Mouse (Mus musculus) T-helper 2 cell (primary cell): Measurements from ENCODE around the gene Lamtor5.

Experiments
- in situ Hi-C: fragments of 300-600 bp; cut with MboI, MseI; formaldehyde crosslinking; loops from one replicate; pipeline ENCODE4 v1.15.1; 2025; ENCODE audit warnings: high pct_unique_total_duplicates

Gene Lamtor5

DNA sequence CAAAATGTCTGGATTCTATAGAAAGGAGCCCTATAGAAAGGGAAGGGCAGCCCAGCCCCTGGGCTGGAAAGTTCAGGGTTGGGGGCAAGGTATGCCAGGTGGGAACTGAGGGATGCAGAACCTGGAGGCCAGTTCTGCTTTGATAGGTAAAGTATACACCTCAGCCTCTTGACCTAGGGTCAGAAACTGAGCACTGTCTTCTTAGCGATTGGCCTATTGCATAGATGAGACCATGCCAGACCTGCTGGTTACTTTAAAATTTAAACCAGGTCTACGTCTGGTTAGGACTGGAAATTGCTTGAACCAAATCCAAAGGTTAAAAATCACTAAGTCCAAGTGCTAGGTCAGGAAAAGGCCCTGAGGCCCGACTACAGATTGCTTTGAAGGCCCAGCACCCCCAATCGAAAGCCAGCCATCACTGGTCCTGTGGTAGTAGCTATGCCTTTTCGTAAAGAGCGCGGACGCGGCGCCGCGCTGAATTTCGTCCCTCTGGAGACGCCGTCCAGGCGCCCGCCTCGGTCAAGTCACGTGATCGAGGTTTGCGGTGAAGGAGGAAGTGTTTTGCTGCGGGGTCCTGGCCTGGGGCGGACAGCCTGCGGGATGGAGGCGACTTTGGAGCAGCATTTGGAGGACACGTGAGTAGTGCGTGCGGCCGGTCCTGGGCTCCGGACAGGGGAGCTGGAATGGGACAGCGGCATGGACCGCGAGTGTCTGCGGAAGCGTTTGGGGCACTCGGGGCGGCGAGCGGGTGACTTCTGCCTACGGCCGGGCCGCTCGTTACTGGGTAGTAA lies at the start of gene Lamtor5:
TSS of gene Lamtor5 (plus strand) at position 380 of the 791 bp plus-strand sequence.
- in situ Hi-C loops: no loop called here

DNA sequence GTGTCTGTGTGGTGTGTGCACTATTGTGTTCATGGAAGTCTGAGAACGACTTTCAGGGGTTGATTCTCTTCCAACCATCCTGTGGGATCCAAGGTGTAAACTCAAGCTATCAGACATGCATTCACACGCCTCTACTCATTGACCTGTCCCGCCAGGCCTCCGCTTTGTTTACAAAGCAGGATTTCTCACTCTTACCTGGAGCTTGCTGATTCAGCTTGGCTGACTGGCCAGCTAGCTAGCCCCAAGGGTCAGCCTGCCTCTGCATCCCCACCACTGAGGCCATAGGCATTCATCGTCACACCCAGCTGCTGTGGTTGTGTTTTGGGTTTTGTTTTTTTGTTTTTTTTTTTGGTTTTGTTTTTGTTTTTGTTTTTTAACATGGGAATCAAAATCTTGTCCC lies 49.4 kb upstream of the Lamtor5 start:
- in situ Hi-C loops: loop anchor here (25.0 kb wide), 1 partner anchor 658 kb away; the partner anchor contains the start of genes Eps8l3 and Gstm5

DNA sequence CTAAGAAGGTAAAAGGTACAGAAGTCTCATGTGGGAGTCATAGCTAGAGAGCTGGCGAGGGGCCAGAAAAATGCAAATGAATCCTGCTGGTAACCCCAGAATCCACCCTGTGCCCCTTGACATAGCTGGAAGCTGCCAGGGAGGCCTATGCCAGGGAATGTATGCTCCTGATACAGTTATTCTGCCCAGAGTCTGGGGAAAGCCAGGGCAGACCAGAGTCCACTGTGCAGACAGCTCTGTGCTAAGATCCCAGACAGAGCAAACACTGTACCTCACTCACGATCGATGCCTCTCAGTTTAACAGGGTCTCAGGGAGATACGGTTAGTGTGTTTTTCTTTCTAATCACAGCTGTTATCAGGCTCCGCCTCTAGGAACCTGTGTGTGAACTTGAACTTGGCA lies 48.8 kb upstream of the Lamtor5 start:
- in situ Hi-C loops: loop anchor here (5.0 to 25.0 kb wide), 2 partner anchors 242 to 657 kb away; partner anchors contain the start of genes Eps8l3 and Gstm5

DNA sequence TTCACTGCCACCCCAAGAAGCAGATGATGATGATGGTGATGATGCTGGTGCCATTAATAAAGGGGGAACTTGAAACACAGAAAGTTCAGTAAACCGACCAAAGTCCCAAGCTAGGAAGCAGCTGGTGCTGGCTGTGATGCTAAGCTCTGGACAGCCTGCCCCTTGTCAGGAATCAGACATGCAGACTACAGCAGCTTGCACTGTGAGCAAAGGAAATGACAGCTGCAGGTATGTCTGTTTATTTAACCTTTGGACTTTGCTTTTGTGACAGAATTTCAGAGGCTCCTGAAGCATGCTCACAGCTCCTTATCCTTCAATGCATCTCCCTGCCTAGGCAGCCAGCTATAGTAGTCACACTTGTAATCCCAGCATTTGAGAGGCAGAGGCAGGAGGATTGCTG lies 48.1 kb upstream of the Lamtor5 start, which contains the start of gene A630076J17Rik:
TSS of gene A630076J17Rik (plus strand) at position 88 of the 400 bp plus-strand sequence.
- in situ Hi-C loops: loop anchor here (5.0 to 25.0 kb wide), 2 partner anchors 242 to 657 kb away; partner anchors contain the start of genes Eps8l3 and Gstm5

DNA sequence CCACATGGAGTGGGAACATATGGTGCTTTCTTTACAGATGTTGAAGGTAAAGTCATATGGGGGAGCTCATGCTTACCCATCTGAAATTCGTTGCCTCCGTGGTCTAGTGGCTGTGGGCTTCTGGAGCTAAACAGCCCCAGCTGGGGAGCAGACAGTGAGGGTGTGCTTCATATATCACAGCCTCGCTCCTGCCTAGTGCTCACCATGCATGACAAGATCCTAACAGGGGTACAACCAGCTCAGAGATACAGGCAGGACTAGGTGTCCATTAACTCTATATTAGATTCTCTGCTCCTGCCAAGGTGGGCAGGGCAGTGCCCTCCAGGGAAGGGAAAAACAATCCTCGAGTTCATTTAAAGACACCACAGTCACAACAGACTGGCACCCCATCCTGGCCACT lies 47.5 kb upstream of the Lamtor5 start:
- in situ Hi-C loops: loop anchor here (5.0 to 25.0 kb wide), 2 partner anchors 241 to 656 kb away; partner anchors contain the start of genes Eps8l3 and Gstm5

DNA sequence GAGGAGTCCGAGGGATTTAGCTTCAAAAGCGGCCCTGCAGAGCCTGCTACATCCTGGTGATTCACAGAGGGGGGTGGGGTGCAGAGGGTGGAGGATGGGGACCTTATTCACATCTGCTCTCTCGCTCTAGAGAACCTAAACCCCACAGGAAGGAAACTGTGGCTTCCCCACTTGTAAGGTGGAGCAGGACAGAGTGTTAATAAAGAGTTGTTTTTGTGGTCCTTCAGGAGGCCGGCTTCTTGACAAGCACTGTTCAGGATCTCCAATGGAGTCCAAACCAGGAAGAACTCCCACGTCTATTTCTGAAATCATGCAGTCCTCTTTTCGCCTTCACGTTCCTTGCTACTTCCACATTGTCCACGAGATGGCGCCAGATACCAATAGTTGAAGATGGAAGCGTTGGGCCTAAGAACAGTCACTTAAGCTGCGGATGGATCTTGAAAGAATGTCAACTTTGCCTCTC lies 45.3 kb upstream of the Lamtor5 start:
- in situ Hi-C loops: loop anchor here (5.0 to 25.0 kb wide), 2 partner anchors 239 to 654 kb away; partner anchors contain the start of genes Eps8l3 and Gstm5

DNA sequence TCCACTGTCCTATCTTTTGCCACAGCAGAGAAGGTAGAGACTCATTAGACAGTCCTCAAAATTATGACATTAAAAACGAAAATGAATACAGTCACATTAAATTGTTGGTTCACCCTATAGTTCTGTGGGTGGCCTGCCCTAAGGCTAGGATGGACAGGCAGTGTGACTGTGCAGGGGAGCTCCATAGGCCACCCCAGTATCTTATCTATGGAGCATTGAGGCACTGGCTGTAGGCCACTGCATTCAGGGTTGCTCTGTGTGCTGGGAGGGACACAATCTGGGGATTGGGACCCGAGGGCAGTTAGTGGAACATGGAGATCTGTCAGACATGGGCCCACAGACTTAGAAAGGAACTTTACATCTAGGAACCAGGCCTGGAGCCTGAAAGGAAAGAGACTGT lies 44.7 kb upstream of the Lamtor5 start:
- in situ Hi-C loops: loop anchor here (5.0 to 25.0 kb wide), 2 partner anchors 238 to 653 kb away; partner anchors contain the start of genes Eps8l3 and Gstm5

DNA sequence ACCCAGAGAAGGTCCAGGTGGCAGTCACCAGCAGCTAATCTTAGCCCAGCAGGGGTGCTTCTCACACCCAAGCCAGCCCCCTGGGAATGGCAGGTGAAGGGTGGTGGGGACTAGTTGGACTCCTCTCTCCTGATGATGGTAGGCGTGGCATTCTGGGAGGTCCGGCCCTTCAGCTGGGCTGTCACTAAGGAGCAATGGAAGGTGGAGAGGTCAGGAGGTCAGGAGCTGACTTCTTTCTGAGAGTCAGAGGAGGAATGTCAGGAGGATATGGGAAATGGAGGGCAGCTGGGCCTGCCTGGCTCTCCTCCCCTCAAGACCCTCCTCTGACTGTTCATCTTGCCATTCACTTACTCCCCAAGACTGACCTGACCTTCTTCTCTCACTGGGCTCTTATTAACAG lies 40.6 kb upstream of the Lamtor5 start:
- in situ Hi-C loops: loop anchor here (25.0 kb wide), 1 partner anchor 649 kb away; the partner anchor contains the start of genes Eps8l3 and Gstm5

DNA sequence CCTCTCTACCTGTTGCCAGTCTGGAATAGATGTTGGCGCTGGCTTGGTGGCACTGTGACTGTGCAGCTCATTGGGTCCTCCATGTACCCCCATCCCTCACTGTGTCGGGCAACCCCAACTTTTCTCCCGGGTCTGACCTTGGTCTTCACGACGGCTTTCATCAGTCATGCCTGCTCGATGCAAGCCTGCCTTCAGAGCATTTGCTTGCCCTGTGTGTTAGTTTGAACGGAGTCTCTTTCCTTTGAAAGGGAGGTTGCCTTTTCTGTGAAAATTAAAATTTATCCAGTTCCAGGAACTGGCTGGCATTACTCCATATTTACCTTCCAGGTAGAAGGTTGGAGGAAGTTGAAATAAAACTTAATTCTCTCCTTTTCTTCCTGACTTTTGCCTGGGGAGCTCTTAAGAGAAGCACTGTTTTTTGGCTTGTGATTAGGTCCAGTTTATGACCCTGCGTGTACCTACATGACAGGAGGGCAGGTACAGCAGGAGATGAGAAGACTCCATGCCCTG lies 40.1 kb upstream of the Lamtor5 start:
- in situ Hi-C loops: loop anchor here (25.0 kb wide), 1 partner anchor 649 kb away; the partner anchor contains the start of genes Eps8l3 and Gstm5

DNA sequence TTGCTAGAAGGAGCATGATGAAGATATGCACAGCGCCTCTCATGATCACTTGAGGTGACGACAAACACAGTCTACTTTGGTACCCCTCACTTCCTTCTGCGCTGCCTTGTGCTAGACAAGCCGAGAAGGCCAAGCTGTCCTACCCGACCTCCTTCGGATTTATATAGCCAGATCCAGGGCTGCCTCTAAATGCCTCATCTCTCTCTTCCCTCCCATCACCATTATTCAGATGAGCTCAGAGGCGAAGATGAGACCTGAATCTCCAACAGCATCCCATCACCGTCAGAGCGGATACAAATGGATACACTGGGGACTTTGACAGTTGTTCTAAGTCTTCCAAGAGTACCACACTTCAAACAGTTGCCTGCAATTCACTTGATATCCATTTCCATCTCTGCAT lies 39.1 kb upstream of the Lamtor5 start, which contains the start of gene Prok1:
TSS of gene Prok1 (minus strand) at position 101 of the 400 bp plus-strand sequence.
- in situ Hi-C loops: loop anchor here (25.0 kb wide), 1 partner anchor 648 kb away; the partner anchor contains the start of genes Eps8l3 and Gstm5

DNA sequence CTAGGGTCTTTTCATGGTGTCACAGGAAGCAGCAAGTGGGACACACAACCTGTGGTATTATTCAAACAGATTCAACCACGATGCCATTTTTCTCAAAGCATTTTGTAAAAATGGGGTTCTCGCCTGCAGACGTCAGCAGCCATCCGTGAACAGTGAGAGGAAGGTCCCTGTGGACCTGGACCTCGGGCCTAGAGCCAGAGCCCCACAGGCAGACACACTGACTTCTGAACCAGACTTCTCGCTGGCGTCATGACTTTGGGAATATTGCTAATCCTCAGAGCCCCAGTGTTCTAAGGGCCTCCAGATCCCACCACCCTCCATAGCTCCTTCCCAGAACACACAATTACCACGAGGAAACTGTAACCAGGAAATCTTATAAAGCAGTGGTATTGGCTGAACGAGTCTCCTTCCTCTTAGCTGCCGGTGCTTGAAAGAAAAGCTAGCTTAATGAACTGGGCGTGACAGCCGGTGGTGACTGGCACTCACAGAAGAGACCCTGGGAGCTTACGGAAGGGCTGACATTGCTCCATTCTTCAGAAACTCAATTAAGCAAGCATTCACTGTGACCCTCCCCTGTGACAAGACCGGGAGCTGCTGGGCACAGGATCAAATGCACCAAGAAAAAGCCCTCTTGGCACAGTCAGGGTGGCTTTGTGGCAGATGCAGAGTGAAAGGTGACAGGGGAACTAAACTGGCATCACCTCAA lies 37.1 kb upstream of the Lamtor5 start:
- in situ Hi-C loops: loop anchor here (25.0 kb wide), 1 partner anchor 646 kb away; the partner anchor contains the start of genes Eps8l3 and Gstm5

DNA sequence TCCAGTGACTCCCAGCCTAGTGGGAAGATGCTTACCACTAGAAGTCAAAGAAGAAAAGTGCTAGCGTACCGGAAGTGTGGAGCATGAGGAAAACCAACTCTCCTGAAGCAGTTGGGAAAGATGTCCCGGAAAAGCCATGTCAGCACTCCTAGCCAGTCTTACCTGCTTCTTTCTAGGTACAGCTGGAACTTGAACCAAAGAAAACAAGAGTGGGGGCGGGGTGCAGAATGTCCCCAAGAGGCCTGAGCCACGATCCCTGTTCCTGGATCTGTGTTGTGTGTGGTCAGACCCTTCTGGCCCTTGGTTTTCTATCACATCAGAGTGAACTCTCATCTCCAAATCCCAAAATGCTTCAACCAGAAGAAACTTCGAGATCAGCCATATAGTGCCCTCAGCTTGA lies 31.8 kb upstream of the Lamtor5 start:
- in situ Hi-C loops: loop anchor here (25.0 kb wide), 1 partner anchor 640 kb away; the partner anchor contains the start of genes Eps8l3 and Gstm5

DNA sequence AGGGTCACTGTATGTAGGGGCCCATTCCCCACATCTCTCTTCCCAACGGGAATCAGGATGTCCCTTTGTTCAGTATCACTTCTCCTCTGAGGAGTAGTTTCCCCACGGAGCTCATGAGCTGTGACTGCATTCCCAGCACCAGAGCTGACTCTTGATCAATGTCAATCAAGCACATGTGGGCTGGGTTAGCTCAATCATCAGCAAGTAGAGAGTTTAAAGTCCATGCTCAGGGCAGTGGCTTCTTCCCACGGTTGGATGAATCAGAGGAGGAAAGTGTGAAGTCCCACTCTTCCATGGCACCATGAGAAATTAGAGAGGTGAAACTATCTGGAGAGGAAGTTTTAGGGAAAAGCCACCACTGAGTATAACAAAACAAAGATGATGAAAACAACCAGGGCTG lies 29.6 kb upstream of the Lamtor5 start:
- in situ Hi-C loops: loop anchor here (25.0 kb wide), 1 partner anchor 638 kb away; the partner anchor contains the start of genes Eps8l3 and Gstm5

DNA sequence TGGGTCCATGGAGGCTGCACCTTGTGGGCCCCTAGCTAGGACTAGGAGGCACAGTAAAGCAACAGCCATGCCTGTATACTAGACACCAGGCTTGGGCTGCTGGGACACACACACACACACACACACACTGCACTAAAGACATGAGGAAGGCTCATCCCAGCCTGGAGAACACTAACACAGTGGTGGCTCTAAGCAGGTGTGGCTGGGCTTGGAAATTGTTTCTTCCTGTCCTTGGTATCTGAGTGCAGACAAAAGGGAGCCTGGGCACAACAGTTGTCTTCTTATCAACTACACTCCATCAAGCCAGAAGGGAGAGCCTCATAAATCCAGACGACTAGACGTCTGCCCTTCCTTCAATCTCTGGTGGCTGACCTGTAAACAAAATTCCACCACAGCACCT lies 28.3 kb upstream of the Lamtor5 start:
- in situ Hi-C loops: no loop called here

DNA sequence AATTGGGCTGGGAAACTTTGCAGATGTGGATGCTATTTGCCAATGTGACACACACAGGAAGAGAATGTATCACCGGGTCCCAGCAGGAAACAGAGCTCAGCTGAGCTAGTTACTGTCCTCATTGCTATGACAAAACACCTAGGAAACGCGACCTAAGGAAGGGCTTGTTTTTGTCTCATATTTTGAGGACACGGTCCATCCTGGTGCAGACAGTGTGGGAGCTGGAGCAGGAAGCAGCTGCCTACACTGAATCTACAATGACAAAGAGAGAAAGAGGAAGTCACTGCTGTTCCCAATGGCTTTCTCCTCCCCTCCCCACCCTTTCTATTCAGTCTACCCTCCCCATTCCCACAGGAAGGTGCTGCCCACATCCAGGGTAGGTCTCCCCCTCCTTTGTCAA lies 26.6 kb upstream of the Lamtor5 start:
- in situ Hi-C loops: no loop called here

DNA sequence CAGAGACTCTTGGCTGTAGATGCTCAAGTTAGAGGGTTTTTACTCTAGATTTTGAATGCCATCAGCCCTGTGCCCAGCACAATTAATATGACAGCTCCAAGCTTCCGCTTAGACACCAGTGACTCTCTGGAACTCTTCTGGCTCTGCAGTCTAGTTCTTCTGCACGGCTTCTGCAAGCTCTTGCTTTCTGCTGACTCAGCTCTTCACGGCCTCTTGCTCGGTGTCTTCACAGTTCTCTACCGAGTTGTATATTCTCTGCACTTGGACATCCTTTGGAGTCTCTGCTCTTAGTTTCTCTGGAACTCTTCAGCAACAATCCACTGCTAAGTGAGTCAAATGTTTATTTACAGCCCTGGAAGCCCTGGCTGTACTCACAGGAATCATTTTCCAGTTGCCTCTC lies 24.7 kb upstream of the Lamtor5 start:
- in situ Hi-C loops: no loop called here

DNA sequence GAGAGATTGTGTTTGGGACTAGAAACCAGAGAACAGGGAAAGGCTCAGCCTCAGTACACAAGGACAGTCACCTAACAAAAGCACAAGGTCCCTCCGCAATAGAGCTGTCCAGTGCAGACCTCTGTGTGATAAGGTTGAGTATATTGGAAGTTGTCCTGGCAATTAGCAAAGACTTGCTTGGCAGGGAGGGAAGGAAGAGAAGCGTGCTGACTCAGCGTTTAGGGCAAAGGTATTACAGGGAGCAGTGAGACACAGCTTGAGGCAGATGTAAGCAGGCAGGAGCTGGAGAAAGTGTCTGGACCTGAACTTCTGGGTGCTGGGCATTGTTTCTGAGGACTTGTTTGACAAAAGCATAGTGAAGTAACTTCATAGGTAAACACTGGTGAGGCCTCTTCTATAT lies 22.7 kb upstream of the Lamtor5 start:
- in situ Hi-C loops: no loop called here

DNA sequence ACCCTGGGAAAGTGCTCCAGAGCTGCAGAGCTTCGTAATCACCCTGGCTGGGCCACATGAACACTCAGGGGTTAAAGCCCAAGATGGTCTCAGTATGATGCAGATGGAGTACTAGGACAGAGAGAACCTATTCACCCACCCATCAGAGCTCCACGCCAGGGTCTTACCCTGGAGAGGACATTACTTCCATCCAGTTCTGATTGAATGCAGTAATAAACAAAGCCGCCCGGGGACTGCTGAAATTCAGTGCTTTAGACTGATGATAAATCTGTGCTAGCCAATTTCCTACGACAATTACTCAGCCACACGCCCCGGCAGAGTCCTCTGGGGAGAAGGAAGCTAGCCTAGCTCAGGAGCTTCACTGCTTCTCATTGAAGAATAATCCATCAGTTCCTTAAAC lies 21.9 kb upstream of the Lamtor5 start:
- in situ Hi-C loops: no loop called here

DNA sequence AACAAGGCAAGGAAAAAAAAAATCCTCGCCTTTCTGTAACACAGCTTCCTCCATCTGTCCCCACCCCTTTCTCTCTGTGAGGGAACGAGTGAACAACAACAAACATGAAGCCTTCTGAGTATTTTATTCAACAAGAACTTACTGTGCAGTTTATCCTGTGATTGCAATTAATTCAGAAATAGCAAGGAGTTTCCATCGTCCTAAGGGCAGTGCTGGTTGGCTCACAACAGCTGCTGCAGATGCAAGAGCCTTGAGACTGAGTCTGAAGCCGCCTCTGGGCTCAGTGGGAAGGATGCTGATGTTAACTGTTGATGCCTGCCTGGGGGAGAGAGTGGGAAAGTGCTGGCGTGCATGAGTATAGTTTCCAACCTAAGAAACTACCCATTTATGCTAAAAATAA lies 20.7 kb upstream of the Lamtor5 start:
- in situ Hi-C loops: no loop called here

DNA sequence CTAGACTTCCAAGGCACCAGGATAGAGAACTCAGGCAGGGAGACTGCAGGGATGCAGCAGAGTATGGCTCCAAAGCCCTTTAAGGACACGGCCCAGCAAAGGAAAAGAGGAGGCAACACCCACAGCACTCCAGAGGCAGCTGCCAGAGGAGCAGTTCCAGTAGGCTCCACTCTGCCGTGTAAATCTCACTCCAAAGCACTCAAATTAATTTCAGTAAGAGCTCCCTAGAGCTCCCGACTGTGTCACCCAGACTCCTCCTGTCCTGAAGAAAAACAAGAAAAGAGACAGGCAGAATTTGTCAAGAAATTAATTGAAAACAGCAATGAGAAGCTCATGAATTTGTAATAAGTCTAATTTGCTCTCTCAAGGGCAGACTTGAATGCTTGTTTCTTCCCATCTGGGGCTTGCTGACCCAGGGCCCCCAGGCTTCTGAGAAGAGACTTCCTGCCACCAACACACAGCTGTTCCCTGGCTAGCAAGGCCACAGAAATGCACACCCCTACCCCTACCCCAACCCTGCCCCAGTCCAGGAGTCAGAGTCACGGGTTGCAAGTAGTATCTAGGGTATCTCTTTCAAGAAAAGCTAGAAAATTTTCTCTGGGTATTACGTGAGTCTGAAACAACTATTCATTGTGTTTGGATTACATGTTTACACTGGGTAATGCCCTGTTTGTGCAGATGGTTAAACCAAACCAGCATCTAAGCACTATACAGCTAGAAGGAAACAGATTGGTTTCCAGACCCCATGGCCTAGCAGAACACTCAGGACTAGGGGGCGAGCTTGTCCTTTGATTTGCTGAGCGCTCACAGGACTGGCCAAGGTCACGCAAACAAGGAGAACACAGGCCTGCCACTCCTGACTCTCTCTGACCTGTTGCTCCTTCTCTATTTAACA lies 17.5 kb upstream of the Lamtor5 start:
- in situ Hi-C loops: no loop called here

DNA sequence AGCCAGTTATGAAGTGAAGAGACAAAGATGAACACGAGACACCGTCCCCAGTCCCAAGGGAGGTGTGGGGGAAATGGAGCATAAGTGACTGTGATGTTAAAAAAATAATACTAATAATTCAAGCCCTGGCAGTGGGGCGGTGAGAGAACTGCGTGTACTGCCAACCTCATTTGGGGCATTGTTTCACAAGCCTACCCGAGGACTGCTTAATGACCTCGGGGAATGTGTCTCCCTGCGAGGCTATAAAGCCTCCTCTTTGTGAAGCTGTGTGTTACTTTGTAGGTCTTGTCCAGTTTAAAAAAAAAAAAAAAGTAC lies 16.9 kb upstream of the Lamtor5 start:
- in situ Hi-C loops: no loop called here
